Mouse (Mus musculus) cortical plate, adult 2 months (tissue): ENCODE results near the gene Actg1. TPM values are rescaled to one million over a fixed set of nuclear protein-coding genes. Genes with fewer than 3 reads are reported as not detected.

Experiments
- H3K27ac ChIP-seq: fragments of 200-500 bp; 2 replicates; pipeline ENCODE4 v1.5.1; 2012; ENCODE audit warnings: low read length, control low read depth, inconsistent platforms; ENCODE audit not compliant: insufficient read depth
- H3K4me1 ChIP-seq: fragments of 200-500 bp; 2 replicates; pipeline ENCODE4 v1.6.1; 2011; ENCODE audit warnings: low read length; ENCODE audit not compliant: control insufficient read depth, insufficient read depth
- H3K4me3 ChIP-seq: fragments of 200-500 bp; 2 replicates; pipeline ENCODE4 v1.5.1; 2011; ENCODE audit warnings: mild to moderate bottlenecking, low read length, control low read depth; ENCODE audit not compliant: insufficient read depth
- CTCF ChIP-seq: fragments of 200-500 bp; IDR thresholded peaks from 2 replicates; pipeline ENCODE4 v1.5.1; 2011; ENCODE audit warnings: mild to moderate bottlenecking, control low read depth, low read length; ENCODE audit not compliant: insufficient read depth; ENCODE audit errors: extremely low read depth
- POLR2A ChIP-seq: fragments of 200-500 bp; IDR thresholded peaks from 2 replicates; pipeline ENCODE4 v1.6.1; 2011; ENCODE audit warnings: mild to moderate bottlenecking, low read length, control low read depth; ENCODE audit not compliant: insufficient read depth; ENCODE audit errors: extremely low read depth
- polyA plus RNA-seq: library from polyadenylated mRNA; depleted of rRNA; stranded (reverse); fragments of >200 nt; gene quantifications from 2 replicates; pipeline ENCODE4 v1.2.3, GENCODE M21; 2012

Gene Actg1
- polyA plus RNA-seq, 1 experiment, result 1,106 TPM

DNA sequence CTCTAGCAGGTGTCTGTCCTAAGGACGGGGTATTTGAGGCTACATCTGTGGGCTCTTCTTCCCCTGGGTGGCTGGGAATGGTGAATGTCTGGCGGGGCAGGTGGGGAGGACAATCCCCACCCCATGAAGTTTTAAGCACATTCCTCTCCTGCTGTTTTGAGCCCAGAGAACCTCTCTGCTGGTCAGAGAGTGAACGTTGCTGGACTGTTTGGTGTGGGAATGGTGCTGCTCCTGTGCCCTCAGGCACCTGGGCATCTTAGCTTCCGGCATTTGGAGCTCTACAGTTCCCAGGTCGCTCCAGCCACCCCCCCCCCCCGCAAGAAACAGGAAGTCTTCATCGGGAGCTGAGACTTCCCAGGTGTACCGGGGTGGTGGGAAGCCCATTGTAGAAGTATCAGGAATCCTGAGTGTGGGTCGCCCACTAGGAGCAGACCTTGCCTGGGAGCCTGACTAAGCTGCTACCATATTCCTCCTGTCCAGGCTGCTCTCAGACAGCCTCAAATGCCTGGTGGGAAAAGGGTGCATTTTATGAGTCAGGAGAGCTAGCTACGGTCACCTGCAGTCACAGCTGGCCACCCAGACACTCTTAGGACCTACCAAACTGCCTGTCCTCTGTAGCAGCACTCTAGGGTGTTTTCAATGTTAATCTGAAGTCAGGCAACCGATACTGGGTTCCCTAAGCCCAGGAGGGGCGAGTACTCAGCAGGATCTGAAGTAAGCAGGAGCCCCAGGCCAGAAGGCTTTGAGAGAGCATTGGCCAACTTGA is 41.8 kb downstream of the Actg1 start:
- peaks cover 9% of the 10 kb centered on the region for H3K4me1 ChIP-seq
- no peak overlapping the region for H3K27ac ChIP-seq
- H3K4me3 ChIP-seq, result no peak overlapping the region
- TF ChIP-seq CTCF (no peak), POLR2A (no peak)

GRCm38 (mm10) chr11:120305535-120306365 is 42.6 kb downstream of the Actg1 start:
- Histone ChIP-seq H3K27ac (no peak overlapping the region), H3K4me1 (peaks cover 8% of the 10 kb centered on the region), H3K4me3 (peak overlapping the region; percentile 49)
- TF ChIP-seq CTCF (no peak), POLR2A (no peak)

- TF ChIP-seq POLR2A (no peak), CTCF (no peak)
- Histone ChIP-seq H3K4me3 (peak overlapping the region; percentile 49), H3K4me1 (peaks cover 8% of the 10 kb centered on the region), H3K27ac (no peak overlapping the region; the same call in 1 of the 2 replicates)
These were observed 43.3 kb downstream of the Actg1 start for GRCm38 (mm10) chr11:120304886-120305534.

DNA sequence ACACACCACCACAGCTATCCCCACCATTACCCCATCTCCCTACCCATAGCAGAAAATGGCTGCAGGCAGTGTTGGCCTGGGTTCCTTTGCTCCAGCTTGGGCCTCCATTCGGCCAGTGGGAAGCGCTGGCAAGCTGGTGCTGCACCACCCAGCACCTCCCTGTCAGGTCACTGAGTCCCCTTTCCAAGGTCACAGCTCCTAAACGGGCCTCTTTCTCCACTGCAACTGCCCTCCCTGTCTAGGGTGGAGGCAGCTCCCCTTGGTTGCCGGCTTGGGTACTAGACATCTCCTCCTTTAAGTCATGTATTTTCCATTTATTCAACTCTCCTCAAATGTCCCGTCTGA is 44.0 kb downstream of the Actg1 start:
- no peak overlapping the region; the same call in 1 of the 2 replicates for H3K4me3 ChIP-seq

DNA sequence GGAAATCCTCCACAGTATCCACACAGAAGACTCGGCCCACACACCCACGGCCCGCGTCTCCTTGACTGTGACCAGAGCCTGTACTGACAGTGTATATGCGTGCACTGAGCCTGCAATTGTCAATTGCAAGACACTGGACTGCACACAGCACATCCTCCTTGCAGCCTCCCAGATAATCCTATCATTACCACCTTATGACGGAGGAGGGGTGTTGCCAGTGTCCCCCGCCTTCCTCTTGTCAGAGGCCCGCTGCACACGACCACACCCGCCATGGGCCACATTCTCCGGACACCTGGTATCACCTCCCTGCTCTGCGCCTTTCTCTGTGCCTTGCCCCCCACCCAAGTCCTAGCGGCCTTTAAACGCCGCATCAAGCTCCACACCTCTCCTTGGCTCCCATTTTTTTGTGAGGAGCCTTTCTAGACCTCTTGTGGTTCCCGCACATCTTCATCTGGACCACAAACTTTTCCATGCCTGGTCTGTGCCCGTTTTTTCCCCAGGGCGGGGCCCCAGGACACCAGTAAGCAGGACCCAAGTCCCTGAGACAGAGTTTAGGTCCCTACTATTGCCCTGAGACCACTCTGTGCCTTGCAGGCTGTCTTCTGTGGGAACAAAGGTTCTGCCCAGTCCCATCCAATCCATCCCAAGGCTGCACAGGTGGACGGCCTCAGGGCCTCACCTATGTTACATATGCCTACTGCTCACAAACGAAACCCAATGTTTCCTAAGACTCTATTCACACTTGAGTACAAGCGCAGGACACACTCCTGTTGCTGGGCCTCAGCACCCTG is 44.6 kb downstream of the Actg1 start:
- H3K4me3 ChIP-seq, result no peak overlapping the region
- TF ChIP-seq POLR2A (no peak), CTCF (no peak)
- H3K27ac ChIP-seq, result no peak overlapping the region
- H3K4me1 ChIP-seq, result peaks cover 8% of the 10 kb centered on the region

More for the DNA sequence above, 44.0 kb downstream of the Actg1 start:
- H3K4me1 ChIP-seq, result peaks cover 8% of the 10 kb centered on the region
- no peak overlapping the region for H3K27ac ChIP-seq
- TF ChIP-seq CTCF, result no peak
- no peak for TF ChIP-seq POLR2A

GRCm38 (mm10) chr11:120303119-120303518 is 45.2 kb downstream of the Actg1 start:
- Histone ChIP-seq H3K27ac (no peak overlapping the region), H3K4me3 (no peak overlapping the region), H3K4me1 (peaks cover 8% of the 10 kb centered on the region)
- no peak for TF ChIP-seq CTCF
- TF ChIP-seq POLR2A, result no peak

DNA sequence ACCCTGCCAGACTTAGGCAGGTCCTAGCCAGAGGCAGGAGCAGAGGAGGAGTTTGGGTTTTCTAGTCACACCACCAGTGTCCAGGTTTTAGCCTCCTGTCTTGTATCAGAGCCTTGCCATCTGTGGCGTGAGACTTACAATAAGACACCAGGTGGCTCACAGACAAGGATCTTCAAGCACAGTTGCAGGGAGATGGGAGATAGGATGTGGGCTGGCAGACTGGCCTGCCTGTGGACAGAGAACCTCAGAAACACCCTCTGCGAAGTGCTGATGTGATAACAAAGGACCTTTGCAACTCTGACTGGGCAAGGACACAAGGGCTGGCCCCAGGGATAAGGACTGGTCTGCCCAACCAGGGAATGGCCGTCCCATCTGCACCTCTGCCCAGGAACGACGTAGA is 48.9 kb downstream of the Actg1 start:
- no peak overlapping the region for H3K4me3 ChIP-seq
- TF ChIP-seq POLR2A, result no peak
- TF ChIP-seq CTCF, result no peak
- no peaks in the 10 kb centered on the region for H3K4me1 ChIP-seq

DNA sequence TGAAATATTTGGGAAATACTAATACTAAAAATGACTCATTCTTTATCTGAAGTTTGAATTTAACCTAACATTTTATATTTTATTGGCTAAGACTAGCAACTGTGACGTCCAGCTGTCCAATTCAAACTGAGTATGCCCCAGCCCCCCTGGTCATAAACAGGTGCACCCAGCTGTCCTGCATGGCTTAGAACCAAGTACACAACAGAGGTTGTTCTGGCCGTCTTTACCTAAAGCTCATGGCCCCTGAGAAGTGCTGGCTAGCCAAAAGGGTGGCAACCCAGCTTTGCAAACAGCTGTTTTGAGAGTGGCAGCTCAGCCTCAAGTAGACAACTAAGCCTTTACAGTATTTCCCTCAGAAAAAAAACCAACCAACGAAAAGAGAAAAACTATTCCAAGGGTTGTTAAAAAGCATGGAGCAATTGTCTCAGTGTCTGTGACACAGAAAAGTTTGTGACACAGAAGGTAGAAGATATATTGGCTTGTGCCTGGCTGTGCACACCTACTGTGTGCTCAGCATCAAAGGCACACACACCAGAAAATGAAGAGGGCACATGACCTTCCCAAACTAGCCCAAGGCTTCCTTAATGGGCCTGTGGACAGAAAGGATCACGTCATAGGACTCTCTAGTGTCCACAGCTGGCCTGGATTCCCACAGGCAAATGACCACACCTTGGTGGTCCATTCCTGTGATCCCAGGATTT is 49.8 kb downstream of the Actg1 start:
- no peak for TF ChIP-seq CTCF
- no peak for TF ChIP-seq POLR2A
- Histone ChIP-seq H3K27ac (no peak overlapping the region), H3K4me3 (no peak overlapping the region), H3K4me1 (no peaks in the 10 kb centered on the region)

More for the DNA sequence above, 48.9 kb downstream of the Actg1 start:
- no peak overlapping the region for H3K27ac ChIP-seq

DNA sequence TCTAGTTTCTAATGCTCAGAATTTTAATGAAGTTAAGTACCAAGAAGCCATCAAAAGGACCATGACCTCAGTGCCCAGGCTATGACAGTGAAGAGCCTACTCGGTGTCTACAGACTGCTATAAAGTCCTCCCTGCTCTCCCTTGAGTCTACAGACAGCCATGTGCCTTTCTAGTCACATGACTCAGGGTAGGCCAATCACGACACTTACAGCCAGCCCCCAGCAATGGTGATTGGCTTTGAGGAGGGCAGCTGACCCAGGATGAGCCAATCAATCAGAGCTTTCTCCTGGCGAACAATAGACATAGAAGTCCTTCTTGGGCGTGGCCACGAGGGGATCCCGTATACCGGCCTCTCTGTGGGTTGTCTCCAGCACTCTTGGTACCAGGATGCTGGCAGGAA is 50.6 kb downstream of the Actg1 start:
- TF ChIP-seq POLR2A (no peak), CTCF (no peak)
- Histone ChIP-seq H3K4me1 (no peaks in the 10 kb centered on the region), H3K4me3 (no peak overlapping the region), H3K27ac (no peak overlapping the region)
